Comparison of ENCODE assay signal across 14 mouse cellular contexts in the genomic region with DNA sequence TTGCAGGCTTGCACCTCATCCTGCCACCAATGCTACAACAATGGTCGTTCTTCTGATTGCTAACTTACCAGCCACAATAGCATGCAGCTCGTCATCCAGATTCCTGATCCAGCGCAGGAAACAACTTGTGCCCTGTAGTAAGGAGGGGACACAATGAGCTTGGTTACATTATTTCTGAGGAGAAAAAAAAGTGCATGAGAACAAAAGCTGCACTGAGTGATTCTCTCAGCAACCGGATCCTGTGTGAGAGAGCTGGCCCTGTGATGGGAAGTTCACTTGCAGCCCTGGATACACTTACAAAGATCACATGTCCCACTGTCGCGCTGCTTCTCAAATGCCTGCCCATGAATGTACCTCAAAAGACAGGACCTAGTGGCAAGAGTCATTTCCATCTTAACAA.
DNase-seq lines count a peak whose midpoint lies in the region; ATAC-seq and TF ChIP-seq lines count a peak whose summit lies in the region.
"Had no signal": no experiment of that assay in that cellular context is flagged by ENCODE, and none has a peak within 500 bp of the region (broad histone marks: within the 10 kb centered on the region; RNA-seq: fewer than 3 reads in every experiment).

No protein-coding gene starts in this region.

- H3K9me3 ChIP-seq in heart, embryonic 15.5 days (replicated peaks): no peaks in the 10 kb centered on the region
- no peaks in the 10 kb centered on the region for H3K9me3 ChIP-seq in kidney, embryonic 14.5 days (ENCODE audit: control insufficient read depth, low read length)
- H3K9me3 ChIP-seq: forebrain, embryonic 12.5 days; limb, embryonic 10.5 days; liver, embryonic 12.5 days; megakaryocyte, embryonic 14.5 days had no signal

- 71% methylated on average over 6 of the region's 6 CpGs for WGBS in heart, embryonic 15.5 days
- 58% methylated on average over 6 of the region's 6 CpGs for WGBS in kidney, embryonic 14.5 days
- WGBS in lung, adult 2 months: 63% methylated on average over 6 of the region's 6 CpGs

- no peak for ATAC-seq in heart, embryonic 15.5 days (replicated peaks; ENCODE audit: insufficient number of reproducible peaks, insufficient read depth, low FRiP score, low read depth)
- ATAC-seq in kidney, embryonic 14.5 days (ENCODE audit: low FRiP score, low TSS enrichment): 0 out of 2 replicates have a peak, but pooled peaks have one; percentile 39
- ATAC-seq: liver, embryonic 12.5 days had no signal

- no peak for TF ChIP-seq CTCF in lung, adult 2 months (IDR thresholded peaks at IDR 0.05; ENCODE audit: insufficient read depth, low read length)

- H3K27ac ChIP-seq in heart, embryonic 15.5 days: peak overlapping the region; percentile 26; the same call in 1 of the 2 replicates
- H3K27ac ChIP-seq in kidney, embryonic 14.5 days (ENCODE audit: low read depth, low read length): no peak overlapping the region
- H3K27ac ChIP-seq: forebrain, embryonic 12.5 days; limb, embryonic 10.5 days; liver, embryonic 12.5 days had no signal

- H3K4me1 ChIP-seq in heart, embryonic 15.5 days (replicated peaks): peaks cover 3% of the 10 kb centered on the region; the same call in 1 of the 2 replicates
- H3K4me1 ChIP-seq in kidney, embryonic 14.5 days (ENCODE audit: control insufficient read depth, insufficient read depth, low read length): 0 out of 2 replicates have a peak, but pooled peaks cover 2% of the 10 kb centered on the region
- no peaks in the 10 kb centered on the region; the same call in 1 of the 2 replicates for H3K4me1 ChIP-seq in lung, adult 2 months (ENCODE audit: control insufficient read depth, insufficient read depth, low read length)
- H3K4me1 ChIP-seq: forebrain, embryonic 12.5 days; limb, embryonic 10.5 days; liver, embryonic 12.5 days; megakaryocyte, embryonic 14.5 days had no signal

- no peak for TF ChIP-seq POLR2A in lung, adult 2 months (IDR thresholded peaks at IDR 0.05; ENCODE audit: borderline replicate concordance, extremely low read depth, low read depth, low read length)

- H3K27me3 ChIP-seq in heart, embryonic 15.5 days: no peaks in the 10 kb centered on the region
- no peaks in the 10 kb centered on the region for H3K27me3 ChIP-seq in kidney, embryonic 14.5 days (ENCODE audit: control insufficient read depth, insufficient read depth, low read length)
- H3K27me3 ChIP-seq: forebrain, embryonic 12.5 days; liver, embryonic 12.5 days; megakaryocyte, embryonic 14.5 days had no signal

- intact Hi-C loops in heart, postnatal 36 days (cut with DNase I): no loop called here

- no peak for DNase-seq in heart, postnatal 36 days
- no peak for DNase-seq in kidney, adult 11 months
- DNase-seq in lung, postnatal 10 days: peak; percentile 32
- no peak for DNase-seq in lung, adult 2 months
- no peak for DNase-seq in urinary bladder, postnatal 36 days (ENCODE audit: low spot score in 2 of 2)
- DNase-seq: cerebellum, adult 11 months; cerebellum, postnatal 36 days; retina, postnatal 1 day had no signal

- no peak overlapping the region for H3K9ac ChIP-seq in heart, embryonic 15.5 days
- H3K9ac ChIP-seq in kidney, embryonic 14.5 days (ENCODE audit: low read depth, low read length): no peak overlapping the region
- H3K9ac ChIP-seq: forebrain, embryonic 12.5 days; liver, embryonic 12.5 days had no signal

- no peak overlapping the region for H3K4me2 ChIP-seq in heart, embryonic 15.5 days
- H3K4me2 ChIP-seq in kidney, embryonic 14.5 days (replicated peaks; ENCODE audit: low read depth, low read length): no peak overlapping the region
- H3K4me2 ChIP-seq: forebrain, embryonic 12.5 days; liver, embryonic 12.5 days had no signal

- H3K4me3 ChIP-seq in heart, embryonic 15.5 days: no peak overlapping the region
- H3K4me3 ChIP-seq in kidney, embryonic 14.5 days (ENCODE audit: low read length): no peak overlapping the region
- H3K4me3 ChIP-seq in lung, adult 2 months (replicated peaks; ENCODE audit: extremely low read depth, low read depth, low read length): no peak overlapping the region
- H3K4me3 ChIP-seq: forebrain, embryonic 12.5 days; limb, embryonic 10.5 days; liver, embryonic 12.5 days; megakaryocyte, embryonic 14.5 days had no signal

- peaks cover 9% of the 10 kb centered on the region for H3K36me3 ChIP-seq in heart, embryonic 15.5 days
- H3K36me3 ChIP-seq in kidney, embryonic 14.5 days (ENCODE audit: control insufficient read depth, insufficient read depth, low read length): peaks cover 11% of the 10 kb centered on the region; the same call in 1 of the 2 replicates
